Mouse (Mus musculus) hindbrain, postnatal 0 days (tissue): ENCODE results near the gene Slc25a34. TPM values are rescaled to one million over a fixed set of nuclear protein-coding genes. Genes with fewer than 3 reads are reported as not detected.

Experiments
- ATAC-seq: fragments of 200-750 bp; cut with Nextera tagmentation; 2 replicates; pipeline ENCODE4 v1.8.0; 2017; ENCODE audit warnings: mild to moderate bottlenecking, moderate TSS enrichment, moderate library complexity
- DNase-seq: peaks from one replicate; pipeline ENCODE4 v3.0.0-alpha.2; 2015; ENCODE audit warnings: low spot score
- H3K27ac ChIP-seq: fragments of 300-500 bp; sonication (generic); 2 replicates; pipeline ENCODE4 v1.5.1; 2014; ENCODE audit warnings: mild to moderate bottlenecking
- H3K27me3 ChIP-seq: fragments of 300-500 bp; sonication (generic); 2 replicates; pipeline ENCODE4 v1.6.1; 2014; ENCODE audit warnings: low read length, mixed read lengths; ENCODE audit not compliant: insufficient read depth
- H3K36me3 ChIP-seq: fragments of 300-500 bp; sonication (generic); 2 replicates; pipeline ENCODE4 v1.6.1; 2014; ENCODE audit warnings: low read length, mixed read lengths; ENCODE audit not compliant: insufficient read depth
- H3K4me1 ChIP-seq: fragments of 300-500 bp; sonication (generic); 2 replicates; pipeline ENCODE4 v1.6.1; 2014; ENCODE audit warnings: antibody characterized with exemption, low read length, mixed read lengths; ENCODE audit not compliant: insufficient read depth
- H3K4me2 ChIP-seq: fragments of 300-500 bp; sonication (generic); 2 replicates; pipeline ENCODE4 v1.6.1; 2014; ENCODE audit warnings: low read depth, mild to moderate bottlenecking, low read length, moderate library complexity, mixed read lengths
- H3K4me3 ChIP-seq: fragments of 300-500 bp; sonication (generic); 2 replicates; pipeline ENCODE4 v1.5.1; 2014; ENCODE audit warnings: low read length
- H3K9ac ChIP-seq: fragments of 300-500 bp; sonication (generic); replicated peaks from 2 replicates; pipeline ENCODE4 v1.6.1; 2014; ENCODE audit warnings: mild to moderate bottlenecking, low read length, moderate library complexity, mixed read lengths
- H3K9me3 ChIP-seq: fragments of 300-500 bp; sonication (generic); 2 replicates; pipeline ENCODE4 v1.6.1; 2016; ENCODE audit warnings: low read length, mixed read lengths
- CTCF ChIP-seq: IDR thresholded peaks from 2 replicates; pipeline ENCODE4 v1.5.1; 2016; ENCODE audit warnings: antibody characterized with exemption, control low read depth, low read depth
- WGBS: fragments of 180-500 bp; shearing (Covaris S2); extraction: QIAGEN DNeasy Blood & Tissue Kit; methylation state at CpG from one replicate; pipeline ENCODE4 v1.1.7; 2014; 5-methylcytosine and 5-hydroxymethylcytosine counted together
- polyA plus RNA-seq: library from polyadenylated mRNA; unstranded; fragments of >200 nt; fragmentation: Nextera tagmentation; extraction: Ambion mirVana; gene quantifications from 2 replicates; pipeline ENCODE4 v1.2.1, GENCODE M21; 2015
- total RNA-seq: library from RNA; depleted of rRNA; stranded (reverse); fragments of >200 nt; gene quantifications from 2 replicates; pipeline ENCODE4 v1.2.3, GENCODE M21; 2014; rRNA removed

The Slc25a34 gene
- total RNA-seq (18.1 and 22.2 TPM in 2 replicates), polyA plus RNA-seq (3.0 and 3.6 TPM in 2 replicates)

DNA sequence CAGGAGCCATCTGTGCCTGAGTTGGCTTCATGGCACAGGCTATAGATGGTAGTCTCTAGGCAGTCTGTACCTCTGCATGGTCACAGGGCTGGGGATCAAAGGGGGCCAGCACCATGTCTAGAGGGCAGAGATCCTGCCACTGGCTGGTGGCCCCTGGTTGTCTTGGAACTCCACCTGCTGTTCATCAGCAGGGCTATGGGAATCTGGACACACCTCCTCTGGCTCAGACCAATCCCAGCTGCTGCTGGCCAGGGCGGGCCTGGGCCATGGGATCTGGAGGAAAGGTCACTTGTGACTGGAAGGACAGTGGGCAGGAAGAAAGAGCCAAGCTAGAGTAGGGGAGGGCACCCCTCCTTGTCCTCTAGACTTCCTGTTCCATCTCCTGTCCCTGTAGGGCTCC lies at the start of gene Slc25a34:
TSS of gene Slc25a34 (minus strand) at position 156 of the 400 bp plus-strand sequence.
- peaks cover 25% of the 10 kb centered on the region for H3K36me3 ChIP-seq
- H3K9ac ChIP-seq: no peak within 1 kb of the TSS
- ATAC-seq (peak; percentile 82), DNase-seq (peak; percentile 51)
- H3K4me1 ChIP-seq: 0 out of 2 replicates have a peak, but pooled peaks cover 2% of the 10 kb centered on the region
- no peaks in the 10 kb centered on the region for H3K9me3 ChIP-seq
- H3K27me3 ChIP-seq: no peaks in the 10 kb centered on the region
- no peak for TF ChIP-seq CTCF
- H3K4me2 ChIP-seq: 0 out of 2 replicates have a peak within 1 kb of the TSS, but pooled peaks have one; percentile 21
- WGBS: 42% methylated on average over 1 of the region's 1 CpGs
- no peak within 1 kb of the TSS for H3K4me3 ChIP-seq
- H3K27ac ChIP-seq: peak within 1 kb of the TSS; percentile 70

DNA sequence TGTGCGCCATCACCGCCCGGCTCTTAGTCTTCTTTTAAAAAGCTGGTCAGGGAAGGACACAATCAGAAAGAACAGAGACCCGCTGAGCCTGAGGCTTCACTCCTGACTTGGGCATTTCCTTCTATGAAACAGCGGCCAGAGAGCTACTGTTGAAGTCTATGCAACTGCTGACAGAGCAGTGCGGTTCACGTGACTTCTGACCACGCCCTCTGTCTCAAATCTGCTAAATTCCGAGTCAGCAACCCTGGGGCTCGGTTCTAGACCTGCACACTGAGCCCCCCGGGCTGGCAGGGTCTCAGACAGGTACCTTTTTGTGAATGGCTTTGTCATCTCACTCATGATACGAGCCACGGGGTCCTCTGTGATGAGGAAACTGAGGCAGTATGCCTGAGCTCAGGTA lies 48.7 kb upstream of the Slc25a34 start:
- no peak for TF ChIP-seq CTCF
- WGBS: 77% methylated on average over 13 of the region's 13 CpGs
- no peak overlapping the region for H3K4me3 ChIP-seq
- no peaks in the 10 kb centered on the region for H3K9me3 ChIP-seq
- no peaks in the 10 kb centered on the region for H3K4me1 ChIP-seq
- no peak overlapping the region for H3K9ac ChIP-seq
- DNase-seq (no peak), ATAC-seq (no peak)
- H3K4me2 ChIP-seq: no peak overlapping the region
- H3K27me3 ChIP-seq: no peaks in the 10 kb centered on the region
- H3K36me3 ChIP-seq: no peaks in the 10 kb centered on the region
- H3K27ac ChIP-seq: no peak overlapping the region

DNA sequence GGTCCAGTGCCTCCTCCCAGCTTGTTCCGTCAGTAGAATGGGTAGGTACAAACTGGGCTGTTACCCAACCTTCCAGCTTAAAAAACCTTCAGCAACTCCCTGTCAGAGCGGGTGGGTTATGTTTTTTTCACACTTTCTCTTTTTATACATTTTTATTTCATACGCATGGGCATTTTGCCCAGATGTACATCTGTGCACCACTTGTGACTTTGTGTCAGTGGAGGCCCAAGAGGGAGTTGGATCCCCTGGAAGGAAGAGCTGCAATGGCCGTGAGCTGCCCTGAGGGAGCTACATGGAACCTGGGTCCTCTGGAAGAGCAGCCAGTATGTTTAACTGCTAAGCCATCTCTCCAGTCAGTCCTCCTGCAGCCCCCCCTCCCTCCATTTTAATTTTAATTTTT lies 47.8 kb upstream of the Slc25a34 start:
- no peak overlapping the region for H3K4me2 ChIP-seq
- no peak overlapping the region for H3K4me3 ChIP-seq
- H3K9me3 ChIP-seq: no peaks in the 10 kb centered on the region
- no peak overlapping the region for H3K9ac ChIP-seq
- no peaks in the 10 kb centered on the region for H3K4me1 ChIP-seq
- no peaks in the 10 kb centered on the region for H3K27me3 ChIP-seq
- DNase-seq (no peak), ATAC-seq (no peak)
- WGBS: 80% methylated on average over 4 of the region's 4 CpGs
- H3K36me3 ChIP-seq: no peaks in the 10 kb centered on the region
- no peak overlapping the region for H3K27ac ChIP-seq
- no peak for TF ChIP-seq CTCF

- 84% methylated on average over 18 of the region's 18 CpGs for WGBS
- no peak overlapping the region for H3K9ac ChIP-seq
- no peak overlapping the region for H3K4me2 ChIP-seq
- H3K36me3 ChIP-seq: no peaks in the 10 kb centered on the region
- no peaks in the 10 kb centered on the region for H3K27me3 ChIP-seq
- peaks cover under 1% of the 10 kb centered on the region; the same call in 1 of the 2 replicates for H3K4me1 ChIP-seq
- DNase-seq: no peak
- no peak for TF ChIP-seq CTCF
- no peak overlapping the region for H3K27ac ChIP-seq
- no peak for ATAC-seq
- H3K4me3 ChIP-seq: no peak overlapping the region
- no peaks in the 10 kb centered on the region for H3K9me3 ChIP-seq
These were observed 46.5 kb upstream of the Slc25a34 start for GRCm38 (mm10) chr4:141669898-141670712.

DNA sequence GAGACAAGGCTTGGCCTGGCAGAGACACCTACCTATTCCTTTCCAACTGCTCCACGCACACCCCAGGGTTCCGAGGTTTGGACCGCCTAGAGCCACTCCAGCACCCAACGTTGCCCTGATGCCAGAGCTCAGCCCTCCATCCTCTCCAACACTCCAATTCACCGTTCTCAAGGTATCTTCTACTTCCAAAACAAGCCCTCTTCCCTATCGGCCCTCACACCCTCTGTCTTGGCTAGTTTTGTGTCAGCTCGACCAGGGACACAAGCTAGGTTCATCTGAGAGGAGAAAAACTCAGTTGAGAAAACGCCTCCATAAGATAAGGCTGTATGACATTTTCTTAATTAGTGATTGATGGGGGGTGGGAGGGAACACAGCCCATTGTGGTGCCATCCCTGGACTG lies 41.2 kb upstream of the Slc25a34 start, which contains the start of gene Plekhm2:
TSS of gene Plekhm2 (minus strand) at position 101 of the 400 bp plus-strand sequence.
- ATAC-seq (no peak), DNase-seq (no peak)
- H3K9ac ChIP-seq: peak within 1 kb of the TSS; percentile 96
- peaks cover 7% of the 10 kb centered on the region; the same call in 1 of the 2 replicates for H3K36me3 ChIP-seq
- WGBS: 60% methylated on average over 8 of the region's 8 CpGs
- H3K27ac ChIP-seq: peak within 1 kb of the TSS; percentile 92
- peak within 1 kb of the TSS; percentile 91 for H3K4me2 ChIP-seq
- no peak for TF ChIP-seq CTCF
- H3K4me1 ChIP-seq: peaks cover 6% of the 10 kb centered on the region; the same call in 1 of the 2 replicates
- H3K4me3 ChIP-seq: peak within 1 kb of the TSS; percentile 83
- H3K27me3 ChIP-seq: no peaks in the 10 kb centered on the region
- no peaks in the 10 kb centered on the region for H3K9me3 ChIP-seq

GRCm38 (mm10) chr4:141664011-141664745 lies 40.6 kb upstream of the Slc25a34 start:
- TF ChIP-seq CTCF: no peak
- Histone ChIP-seq H3K27ac (peak overlapping the region; percentile 92), H3K9ac (peak overlapping the region; percentile 96), H3K4me3 (peak overlapping the region; percentile 83), H3K9me3 (no peaks in the 10 kb centered on the region), H3K4me2 (peak overlapping the region; percentile 91), H3K27me3 (no peaks in the 10 kb centered on the region), H3K4me1 (peaks cover 6% of the 10 kb centered on the region; the same call in 1 of the 2 replicates), H3K36me3 (peaks cover 7% of the 10 kb centered on the region; the same call in 1 of the 2 replicates)
- ATAC-seq (peak; percentile 77), DNase-seq (peak; percentile 83)
- WGBS: 1% methylated on average over 53 of the region's 60 CpGs
